Mouse (Mus musculus): ENCODE data around the gene Ubfd1.
A peak's percentile ranks its signal among the peaks of the same experiment; 100 is the strongest.

Gene Ubfd1

DNA sequence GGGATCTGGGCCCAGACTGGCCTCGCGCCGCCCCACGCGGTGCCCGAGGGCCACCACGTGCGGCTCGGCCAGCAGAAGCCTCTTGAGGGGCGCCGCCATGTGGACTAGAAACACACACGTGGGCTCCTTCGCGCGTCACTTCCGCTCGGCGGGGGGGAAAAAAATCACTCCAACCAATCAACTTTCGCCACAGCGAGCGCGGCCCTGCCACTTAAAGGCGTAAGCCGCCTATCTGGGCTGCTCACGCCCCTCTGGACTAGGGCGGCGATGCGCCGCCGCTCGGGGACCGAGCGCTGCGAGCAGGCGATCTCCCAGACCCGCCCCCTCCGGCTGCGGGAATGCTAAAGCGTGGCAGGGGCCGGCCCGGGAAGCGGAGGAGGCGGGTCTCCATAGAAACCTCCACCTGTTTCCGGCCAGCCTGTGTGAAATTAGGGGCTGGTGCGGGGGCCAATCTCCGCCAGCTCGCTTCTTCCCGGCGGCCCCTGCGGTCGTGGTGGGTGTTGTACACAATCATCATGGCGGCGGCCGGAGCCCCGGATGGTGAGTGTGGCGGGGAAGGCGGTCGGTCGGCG, at the start of gene Ubfd1, which contains the start of gene Ears2:
TSS of gene Ubfd1 (plus strand) at position 231 of the 572 bp plus-strand sequence.
TSS of gene Ears2 (minus strand) at position 319 of the 572 bp plus-strand sequence.
- DNase-seq (ENCODE audit: low read depth, low spot score), result peak; percentile 97

GRCm38 (mm10) chr7:122018247-122018646, 48.7 kb upstream of the Ubfd1 start:
- DNase-seq (ENCODE audit: low read depth, low spot score), result peak; percentile 67

- peak; percentile 43 for DNase-seq (ENCODE audit: low read depth, low spot score)
Measured at GRCm38 (mm10) chr7:122018978-122019377, 48.0 kb upstream of the Ubfd1 start.

GRCm38 (mm10) chr7:122020273-122020666, 46.7 kb upstream of the Ubfd1 start:
- DNase-seq (ENCODE audit: low read depth, low spot score), result no peak

GRCm38 (mm10) chr7:122020667-122021354, 46.2 kb upstream of the Ubfd1 start, which contains the start of gene Gga2:
TSS of gene Gga2 (minus strand) at chr7:122021222.
- peak; percentile 91 for DNase-seq (ENCODE audit: low read depth, low spot score)

DNA sequence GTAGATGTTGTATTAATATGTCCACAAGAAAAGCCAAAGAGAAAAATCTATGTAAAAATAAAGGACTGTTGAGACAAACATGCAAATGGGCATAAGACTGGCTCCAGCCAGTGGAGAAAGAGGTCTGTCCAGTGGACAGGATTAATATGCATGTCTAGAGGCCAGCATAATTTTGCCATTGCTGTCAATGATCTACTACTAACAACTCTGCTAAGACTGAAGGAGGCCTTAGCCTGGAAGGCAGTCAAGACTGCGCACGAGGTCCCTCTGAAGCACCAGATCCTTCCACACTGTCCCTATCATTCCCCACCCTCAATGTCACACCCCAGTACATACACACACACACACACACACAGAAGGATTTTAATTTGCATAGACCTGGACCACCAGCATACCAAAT, 44.8 kb upstream of the Ubfd1 start:
- DNase-seq (ENCODE audit: low read depth, low spot score), result no peak

- no peak for DNase-seq (ENCODE audit: low read depth, low spot score)
Measured at GRCm38 (mm10) chr7:122033371-122033770, 33.6 kb upstream of the Ubfd1 start.

- no peak for DNase-seq (ENCODE audit: low read depth, low spot score)
Measured at GRCm38 (mm10) chr7:122034348-122034747, 32.6 kb upstream of the Ubfd1 start.

DNA sequence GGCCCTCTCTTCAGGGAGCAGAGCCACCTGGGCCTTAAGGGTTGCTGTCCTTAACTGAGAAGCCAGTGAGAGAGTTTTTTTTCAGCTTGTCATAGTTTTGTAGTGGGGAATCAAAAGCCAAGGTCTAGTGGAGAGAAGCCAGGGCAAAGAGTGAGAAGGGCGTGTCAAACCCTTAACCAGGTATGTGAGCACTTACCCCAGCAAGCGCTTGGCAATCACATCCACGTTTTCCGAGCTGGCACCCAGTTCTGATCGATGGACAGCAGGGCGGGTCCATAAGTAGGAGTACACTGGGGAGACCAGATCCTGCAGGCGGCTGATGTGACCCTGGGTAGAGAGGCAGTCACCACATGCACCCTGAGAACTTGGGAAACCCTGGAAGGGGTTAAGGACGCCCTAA, 22.9 kb upstream of the Ubfd1 start:
- DNase-seq (ENCODE audit: low read depth, low spot score), result no peak

GRCm38 (mm10) chr7:122045181-122045634, 21.8 kb upstream of the Ubfd1 start:
- DNase-seq (ENCODE audit: low read depth, low spot score), result no peak

- DNase-seq (ENCODE audit: low read depth, low spot score), result no peak
Measured at GRCm38 (mm10) chr7:122045711-122046110, 21.3 kb upstream of the Ubfd1 start.

- DNase-seq (ENCODE audit: low read depth, low spot score), result no peak
Measured at GRCm38 (mm10) chr7:122046813-122047212, 20.2 kb upstream of the Ubfd1 start.

DNA sequence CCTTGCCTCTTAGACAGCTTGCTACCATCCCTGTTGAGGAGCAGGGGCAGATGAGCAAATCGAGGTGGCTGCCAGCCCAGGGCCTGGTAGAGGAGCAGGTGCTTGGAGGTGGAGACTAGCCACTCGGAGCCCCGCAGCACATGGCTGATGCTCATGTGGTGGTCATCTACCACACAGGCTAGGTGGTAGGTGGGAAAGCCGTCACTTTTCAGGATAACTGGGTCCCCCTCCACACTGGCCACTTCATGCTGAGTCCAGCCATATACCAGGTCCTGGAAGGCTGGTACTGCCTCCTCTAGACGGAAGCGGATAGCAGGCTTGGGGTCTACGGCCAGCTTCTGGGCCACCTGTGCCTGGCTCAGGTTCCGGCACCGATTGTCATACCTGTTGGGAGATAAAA, 18.8 kb upstream of the Ubfd1 start:
- no peak for DNase-seq (ENCODE audit: low read depth, low spot score)

DNA sequence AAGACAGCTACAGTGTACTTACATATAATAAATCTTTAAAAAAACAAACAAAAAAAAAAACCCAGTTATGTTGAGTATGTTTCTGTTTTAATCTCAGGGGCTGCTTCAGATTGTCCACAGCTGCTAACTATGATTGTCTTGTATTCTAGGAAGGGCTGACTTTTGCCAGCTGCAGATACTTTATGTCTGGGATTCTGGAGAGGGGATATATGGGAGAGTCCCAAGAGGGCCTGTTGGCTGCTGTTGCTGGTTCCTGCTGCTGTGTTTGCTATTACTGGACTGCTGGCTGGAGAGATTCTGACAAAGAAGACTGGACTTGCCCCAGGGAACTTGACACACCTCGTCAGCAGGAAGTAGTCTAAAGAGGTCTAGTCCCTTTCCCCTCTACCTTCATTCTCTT, 16.1 kb upstream of the Ubfd1 start:
- no peak for DNase-seq (ENCODE audit: low read depth, low spot score)

DNA sequence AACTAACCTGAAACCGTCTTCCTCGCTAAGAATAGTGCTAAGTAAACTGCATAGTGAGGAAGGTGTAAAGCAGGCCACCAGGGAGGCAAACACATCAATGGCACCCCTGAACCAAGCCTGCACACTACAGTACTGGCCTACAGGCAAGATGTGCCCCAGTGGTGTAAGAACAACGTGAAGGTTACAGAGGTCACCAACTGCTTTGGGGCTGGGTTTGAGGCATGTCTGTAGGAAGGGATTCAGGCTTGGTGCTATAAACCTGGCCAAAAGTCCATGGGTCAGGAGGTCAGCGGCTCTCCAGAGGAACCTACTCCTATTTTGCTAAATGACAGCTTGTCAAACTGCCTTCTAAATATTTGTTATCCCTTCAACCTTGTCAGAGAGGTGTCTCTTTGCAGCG, 10.3 kb upstream of the Ubfd1 start:
- no peak for DNase-seq (ENCODE audit: low read depth, low spot score)

DNA sequence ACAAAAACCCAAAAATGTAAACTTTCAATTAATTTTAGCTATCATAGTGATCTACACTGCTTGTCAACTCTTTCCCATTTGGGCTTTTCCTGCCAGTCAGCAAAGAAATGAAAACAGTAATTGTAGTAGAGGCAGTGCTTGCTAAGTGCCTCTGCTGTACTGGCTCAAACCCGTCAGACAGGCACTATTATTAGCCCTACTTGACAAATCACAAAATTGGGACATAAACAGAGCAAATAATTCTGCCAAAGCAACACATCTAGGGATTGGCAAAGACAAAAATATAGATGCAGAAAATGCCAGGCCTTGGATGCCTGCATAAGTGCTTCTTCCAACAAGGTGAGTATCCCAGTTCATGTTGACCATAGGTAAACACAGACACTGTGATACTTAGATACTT, 1.3 kb upstream of the Ubfd1 start:
- DNase-seq (ENCODE audit: low read depth, low spot score), result no peak

DNA sequence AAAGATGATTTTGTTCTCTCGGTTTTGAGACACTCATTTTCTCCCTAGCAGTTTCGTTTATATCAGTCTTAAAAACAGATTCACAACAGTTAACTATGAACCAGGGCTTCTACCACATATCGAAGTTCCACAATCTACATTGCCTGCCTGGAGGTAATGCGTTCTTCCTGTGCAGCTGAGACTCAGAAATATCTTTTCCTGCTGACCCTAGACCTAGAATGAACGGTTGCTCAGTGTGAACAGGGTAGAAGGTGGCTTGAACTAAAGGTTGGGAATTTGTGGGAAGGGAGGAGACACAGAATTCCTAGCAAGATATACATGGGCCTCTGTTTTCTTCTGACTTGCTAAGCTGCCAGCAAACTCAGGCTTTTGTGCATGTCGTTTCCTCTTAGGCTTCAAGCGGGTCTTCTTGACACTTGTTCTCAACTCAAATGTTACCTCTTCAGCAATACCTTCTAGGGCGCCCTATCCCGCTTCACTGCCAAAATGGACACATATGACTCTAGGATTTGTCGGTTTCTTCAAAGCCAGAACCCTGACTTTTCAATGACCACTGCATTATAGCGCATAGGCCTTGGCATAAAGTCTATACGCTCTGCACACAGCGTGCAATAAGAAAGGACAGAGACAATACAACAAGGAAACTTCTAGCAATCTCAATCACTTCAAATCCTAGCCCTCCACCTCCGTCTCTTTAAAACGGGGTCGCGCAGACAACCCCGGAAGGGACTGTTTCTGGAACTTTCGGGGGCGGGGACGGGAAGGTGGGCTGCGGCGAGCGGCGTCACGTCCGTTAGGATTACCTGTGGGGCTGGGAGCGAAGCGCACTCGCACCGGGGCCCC, 652 bp upstream of the Ubfd1 start:
- DNase-seq (ENCODE audit: low read depth, low spot score), result no peak

DNA sequence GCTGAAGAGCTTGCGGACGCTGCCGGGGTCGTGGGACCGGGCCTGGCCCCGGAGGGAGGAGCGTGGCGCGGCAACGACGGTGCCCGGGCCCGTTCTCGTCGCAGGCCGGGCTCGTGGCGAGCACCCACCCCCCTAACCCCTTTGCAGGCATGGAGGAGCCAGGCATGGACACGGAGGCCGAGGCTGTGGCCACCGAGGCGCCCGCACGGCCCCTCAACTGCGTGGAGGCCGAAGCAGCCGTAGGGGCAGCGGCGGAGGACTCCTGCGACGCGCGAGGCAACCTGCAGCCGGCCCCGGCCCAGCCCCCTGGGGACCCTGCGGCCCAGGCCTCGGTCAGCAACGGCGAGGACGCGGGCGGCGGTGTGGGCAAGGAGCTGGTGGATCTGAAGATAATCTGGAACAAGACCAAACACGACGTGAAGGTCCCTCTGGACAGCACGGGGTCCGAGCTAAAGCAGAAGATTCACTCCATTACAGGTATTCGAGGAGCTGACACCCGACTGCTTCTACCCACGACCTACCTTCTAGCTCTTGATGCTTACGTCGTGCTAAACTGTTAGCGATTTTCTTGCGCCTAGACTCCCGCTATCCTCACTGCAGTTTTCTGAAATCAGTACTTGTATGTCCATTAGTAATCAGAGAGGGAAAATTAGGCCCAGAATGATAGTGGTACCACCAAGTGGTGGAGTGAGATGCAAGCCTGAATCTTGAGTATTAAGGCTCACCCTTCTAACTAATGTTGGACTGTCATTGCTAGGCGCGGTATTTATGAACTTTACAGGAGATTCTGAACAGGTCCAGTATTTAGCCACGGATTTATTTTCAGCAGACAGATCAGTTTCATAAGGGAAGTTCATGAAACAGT, 774 bp downstream of the Ubfd1 start:
- no peak for DNase-seq (ENCODE audit: low read depth, low spot score)

DNA sequence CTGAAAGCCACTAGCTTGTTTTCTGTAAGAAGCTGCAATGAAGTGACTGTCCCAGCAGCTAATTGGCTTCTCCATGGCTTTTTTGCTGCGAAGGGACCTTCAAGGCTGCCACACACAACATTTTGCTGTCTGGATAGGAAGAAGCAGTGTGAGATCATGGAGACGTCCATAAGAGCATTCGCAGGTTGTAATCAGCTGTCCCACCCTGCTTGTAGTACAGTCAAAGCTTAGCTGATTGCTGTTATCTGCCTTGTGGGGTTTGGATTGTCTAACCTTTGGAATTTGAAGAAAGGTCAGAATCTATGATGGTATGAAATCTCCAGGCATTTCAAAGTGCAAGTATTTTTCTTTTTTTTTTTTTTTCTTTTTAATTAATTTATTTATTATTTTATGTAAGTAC, 7.4 kb downstream of the Ubfd1 start:
- no peak for DNase-seq (ENCODE audit: low read depth, low spot score)

GRCm38 (mm10) chr7:122079798-122080554, 13.0 kb downstream of the Ubfd1 start:
- no peak for DNase-seq (ENCODE audit: low read depth, low spot score)

DNA sequence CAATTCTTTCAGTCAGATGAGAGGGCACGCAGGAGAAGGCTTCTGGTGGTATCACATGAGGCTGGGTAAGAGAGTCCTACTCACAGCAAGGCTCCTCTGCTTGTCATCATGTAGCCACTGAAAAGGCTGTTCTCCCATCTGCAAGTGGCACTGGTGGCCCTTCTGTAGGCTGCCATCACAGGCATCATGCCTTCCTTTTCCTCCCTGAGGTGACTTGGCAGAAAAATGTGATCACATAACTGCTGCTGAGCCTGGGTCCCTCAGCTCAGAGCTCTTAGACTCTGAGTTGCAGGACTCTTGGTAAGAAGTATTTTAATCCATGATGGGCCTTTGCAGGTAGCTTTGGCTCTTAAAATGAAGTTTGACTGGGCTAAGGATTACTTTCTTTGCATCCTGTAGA, 14.1 kb downstream of the Ubfd1 start:
- no peak for DNase-seq (ENCODE audit: low read depth, low spot score)
